Mouse (Mus musculus): ENCODE data around the gene Nubp2.
A peak's percentile ranks its signal among the peaks of the same experiment; 100 is the strongest.

Nubp2 gene

GRCm38 (mm10) chr17:24861785-24862184 lies 24.4 kb downstream of the Nubp2 start:
- no peak for DNase-seq (ENCODE audit: low spot score in 2 of 2)

GRCm38 (mm10) chr17:24860076-24860475 lies 26.1 kb downstream of the Nubp2 start:
- DNase-seq (ENCODE audit: low spot score in 2 of 2), result no peak

GRCm38 (mm10) chr17:24858967-24859366 lies 27.2 kb downstream of the Nubp2 start:
- DNase-seq (ENCODE audit: low spot score in 2 of 2), result no peak

- DNase-seq (ENCODE audit: low spot score in 2 of 2), result no peak
Measured at GRCm38 (mm10) chr17:24857831-24858470, 28.2 kb downstream of the Nubp2 start.

GRCm38 (mm10) chr17:24856589-24856988 lies 29.6 kb downstream of the Nubp2 start:
- no peak for DNase-seq (ENCODE audit: low spot score in 2 of 2)

GRCm38 (mm10) chr17:24855838-24856464 lies 30.2 kb downstream of the Nubp2 start:
- DNase-seq (ENCODE audit: low spot score in 2 of 2), result no peak

GRCm38 (mm10) chr17:24851381-24852125 lies 34.6 kb downstream of the Nubp2 start:
- no peak for DNase-seq (ENCODE audit: low spot score in 2 of 2)

GRCm38 (mm10) chr17:24850773-24851127 lies 35.4 kb downstream of the Nubp2 start:
- no peak for DNase-seq (ENCODE audit: low spot score in 2 of 2)

- peak; percentile 89 to 95 for DNase-seq (ENCODE audit: low spot score in 2 of 2)
Measured at GRCm38 (mm10) chr17:24850065-24850772, 35.9 kb downstream of the Nubp2 start, which contains the start of gene Fahd1. Fahd1 (minus strand) TSS chr17:24850364.

GRCm38 (mm10) chr17:24849733-24850064 lies 36.5 kb downstream of the Nubp2 start:
- DNase-seq (ENCODE audit: low spot score in 2 of 2), result no peak

- DNase-seq (ENCODE audit: low spot score in 2 of 2), result no peak
Measured at GRCm38 (mm10) chr17:24848600-24849031, 37.5 kb downstream of the Nubp2 start.

- no peak for DNase-seq (ENCODE audit: low spot score in 2 of 2)
Measured at GRCm38 (mm10) chr17:24847386-24847785, 38.8 kb downstream of the Nubp2 start.

GRCm38 (mm10) chr17:24844525-24844924 lies 41.6 kb downstream of the Nubp2 start:
- no peak for DNase-seq (ENCODE audit: low spot score in 2 of 2)

- DNase-seq (ENCODE audit: low spot score in 2 of 2), result no peak
Measured at GRCm38 (mm10) chr17:24842631-24843030, 43.5 kb downstream of the Nubp2 start.

GRCm38 (mm10) chr17:24841133-24841532 lies 45.0 kb downstream of the Nubp2 start:
- peak in 1 of 2 experiments; percentile 42 for DNase-seq (ENCODE audit: low spot score in 2 of 2)

- DNase-seq (ENCODE audit: low spot score in 2 of 2), result no peak
Measured at GRCm38 (mm10) chr17:24840341-24840740, 45.8 kb downstream of the Nubp2 start.

- no peak for DNase-seq (ENCODE audit: low spot score in 2 of 2)
Measured at GRCm38 (mm10) chr17:24839842-24840241, 46.3 kb downstream of the Nubp2 start, which contains the start of gene Hagh. Hagh (plus strand) TSS chr17:24840143.

Measured in thymus, postnatal 10 days (tissue).